Mouse (Mus musculus): ENCODE measurements around the gene Zbtb7a.
A peak's percentile ranks its signal among the peaks of the same experiment; 100 is the strongest.

The Zbtb7a gene

GRCm38 (mm10) chr10:81139529-81139846, 4.5 kb downstream of the Zbtb7a start:
- no peak for DNase-seq

DNA sequence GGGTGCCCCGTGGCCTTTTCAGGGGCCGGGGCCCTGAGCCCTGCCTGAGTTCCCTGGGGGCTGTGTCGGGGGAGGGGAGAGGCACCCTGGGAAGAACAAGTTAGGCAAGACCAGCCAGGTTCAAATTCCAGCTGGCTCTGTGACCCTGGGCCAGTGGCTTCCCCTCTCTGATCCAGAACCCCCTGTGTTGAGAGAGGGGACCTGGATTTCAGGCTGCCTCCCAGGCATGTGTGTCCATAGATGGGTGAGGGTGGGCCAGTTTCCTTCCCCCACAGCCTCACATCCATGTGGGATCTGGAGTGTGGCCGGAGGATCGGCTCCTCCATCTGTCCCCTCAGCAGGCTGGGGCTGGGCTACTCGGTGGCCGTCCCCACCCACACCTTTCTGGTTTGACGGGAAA, 5.0 kb downstream of the Zbtb7a start:
- DNase-seq, result no peak

DNA sequence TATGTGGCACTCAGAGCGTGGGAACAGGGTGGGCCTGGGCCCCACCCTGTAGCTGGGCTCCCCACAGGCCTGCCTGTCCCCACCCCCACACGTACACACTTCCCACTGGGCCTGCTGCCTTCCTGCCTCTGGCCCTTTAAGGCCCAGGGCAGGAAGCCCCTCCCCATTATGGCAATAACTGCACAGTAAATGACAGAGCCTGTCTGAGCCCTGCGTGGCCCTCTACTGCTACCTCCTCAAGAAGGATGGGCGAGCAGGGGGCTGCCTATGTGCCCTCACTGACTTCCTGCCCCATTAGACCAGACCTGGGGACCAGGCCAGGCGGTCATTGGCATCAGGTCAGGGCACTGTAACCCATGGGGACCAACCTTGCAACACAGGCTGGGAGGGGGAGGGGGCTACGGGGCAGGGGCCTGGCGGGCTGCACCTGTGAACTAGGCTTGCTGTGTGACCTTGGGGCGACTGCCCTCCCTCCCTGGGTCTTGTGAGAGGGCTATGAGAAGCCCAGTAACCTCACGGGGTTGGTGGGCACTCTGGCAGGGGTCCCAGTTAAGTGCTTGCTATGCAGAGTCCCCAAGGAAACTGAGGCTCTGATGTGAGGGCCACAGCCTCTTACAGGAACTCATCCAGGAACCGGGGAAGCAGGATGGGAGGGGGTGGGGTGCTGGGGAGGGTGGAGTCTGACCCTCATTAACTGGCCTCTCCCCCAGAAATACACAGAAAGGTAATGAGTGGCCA, 5.9 kb downstream of the Zbtb7a start:
- DNase-seq, result peak; percentile 45

DNA sequence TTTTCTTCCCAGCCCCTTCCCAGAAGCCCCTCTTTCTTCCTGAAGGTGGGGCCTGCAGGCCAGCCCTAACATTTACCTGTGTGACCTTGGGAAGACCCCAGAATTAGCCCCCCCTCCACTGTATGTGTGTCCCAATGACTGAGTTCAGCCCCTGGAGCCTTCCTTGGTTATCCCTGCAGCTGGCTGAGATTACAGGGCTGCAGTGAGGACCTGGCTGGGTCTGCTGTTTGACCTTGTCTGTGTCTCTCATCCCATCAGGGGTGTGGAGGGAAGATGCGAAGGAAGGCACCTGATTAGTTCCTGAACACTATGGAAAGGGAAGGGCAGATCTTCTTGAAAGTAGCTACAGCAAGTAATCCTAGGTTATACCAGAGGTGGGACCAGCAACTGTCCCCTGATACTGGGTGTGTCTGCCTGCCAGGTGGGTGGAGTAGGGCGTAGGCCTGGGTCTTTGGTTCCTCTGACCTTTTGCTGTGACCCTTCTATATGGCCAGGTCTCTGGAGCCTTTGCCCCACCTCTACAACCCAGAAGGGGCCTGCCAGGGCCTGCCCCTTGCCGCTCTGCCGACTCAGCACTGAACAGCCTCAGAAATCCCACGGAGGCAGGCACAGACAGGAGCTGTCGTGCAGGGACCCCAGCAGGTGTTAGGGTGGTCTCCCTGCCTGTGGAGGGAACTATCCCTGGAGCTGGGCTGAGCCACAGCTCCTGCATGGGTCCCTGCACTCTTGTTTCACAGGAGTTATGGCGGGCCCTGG, 6.6 kb downstream of the Zbtb7a start:
- no peak for DNase-seq

- DNase-seq, result no peak
Measured at GRCm38 (mm10) chr10:81142551-81142981, 7.5 kb downstream of the Zbtb7a start.

- no peak for DNase-seq
Measured at GRCm38 (mm10) chr10:81143157-81143633, 8.2 kb downstream of the Zbtb7a start.

GRCm38 (mm10) chr10:81143845-81144437, 8.9 kb downstream of the Zbtb7a start:
- DNase-seq, result no peak

- DNase-seq, result no peak
Measured at GRCm38 (mm10) chr10:81144667-81145066, 9.6 kb downstream of the Zbtb7a start.

GRCm38 (mm10) chr10:81145307-81145706, 10.3 kb downstream of the Zbtb7a start:
- DNase-seq, result no peak

DNA sequence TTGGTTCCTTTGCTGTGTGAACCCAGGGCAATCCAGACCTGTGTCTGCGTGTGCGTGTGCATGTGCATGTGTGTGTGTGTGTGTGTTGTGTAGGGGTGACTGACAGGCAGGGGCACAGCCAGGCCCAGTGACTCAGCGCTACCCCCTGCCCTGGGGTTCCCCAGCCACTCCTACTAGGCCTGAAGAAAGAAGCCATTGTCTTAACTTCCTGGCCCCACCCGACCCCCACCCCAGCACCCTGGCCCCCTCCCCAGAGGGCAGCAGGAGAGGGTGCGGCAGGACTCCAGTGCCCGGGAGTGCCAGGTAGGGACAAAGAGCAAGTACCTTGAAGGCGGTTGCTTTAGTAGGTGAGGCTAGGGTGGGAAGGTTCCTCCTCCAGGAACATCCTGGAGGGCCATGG, 10.8 kb downstream of the Zbtb7a start:
- no peak for DNase-seq

DNA sequence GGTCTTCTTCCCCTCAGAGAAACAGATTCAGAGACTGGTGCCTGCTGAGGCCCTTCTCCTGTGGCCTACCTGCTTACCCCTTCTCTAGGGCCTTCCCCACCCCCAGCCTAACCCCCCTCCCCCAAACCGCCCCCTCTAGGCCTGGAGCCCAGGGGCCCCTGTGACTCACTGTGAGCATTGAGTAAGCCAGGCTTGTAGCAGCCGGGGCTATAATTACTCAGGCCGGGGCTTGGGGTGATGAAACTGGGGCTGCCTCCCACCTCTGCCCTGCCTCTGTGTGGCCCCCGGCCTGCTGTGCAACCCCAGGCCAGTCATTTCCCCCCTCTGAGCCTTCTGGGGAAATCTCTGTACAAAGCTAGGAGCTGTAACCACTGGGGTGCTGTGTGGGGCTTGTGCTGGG, 11.3 kb downstream of the Zbtb7a start:
- no peak for DNase-seq

- DNase-seq, result no peak
Measured at GRCm38 (mm10) chr10:81151261-81151660, 16.2 kb downstream of the Zbtb7a start.

DNA sequence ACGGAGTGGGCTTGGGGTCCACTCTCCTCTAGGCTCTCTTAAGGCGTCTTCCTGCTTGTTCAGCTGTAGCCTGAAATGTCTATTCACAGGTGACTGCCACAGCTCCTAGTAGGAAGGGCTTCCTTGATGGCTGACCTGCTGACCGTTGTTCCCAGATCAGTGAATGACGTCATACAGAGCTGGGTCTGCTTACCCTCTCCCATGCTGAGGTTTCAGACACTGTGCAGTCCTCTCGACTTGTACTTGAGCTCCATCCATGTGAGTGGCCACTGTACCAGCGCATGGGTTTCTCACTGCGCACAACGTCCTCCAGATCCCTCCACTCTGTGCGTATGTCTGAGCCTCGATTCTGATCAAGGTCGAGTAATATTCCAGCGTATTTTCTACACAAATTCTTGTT, 17.6 kb downstream of the Zbtb7a start:
- DNase-seq, result no peak

- no peak for DNase-seq
Measured at GRCm38 (mm10) chr10:81154313-81154712, 19.3 kb downstream of the Zbtb7a start.

DNA sequence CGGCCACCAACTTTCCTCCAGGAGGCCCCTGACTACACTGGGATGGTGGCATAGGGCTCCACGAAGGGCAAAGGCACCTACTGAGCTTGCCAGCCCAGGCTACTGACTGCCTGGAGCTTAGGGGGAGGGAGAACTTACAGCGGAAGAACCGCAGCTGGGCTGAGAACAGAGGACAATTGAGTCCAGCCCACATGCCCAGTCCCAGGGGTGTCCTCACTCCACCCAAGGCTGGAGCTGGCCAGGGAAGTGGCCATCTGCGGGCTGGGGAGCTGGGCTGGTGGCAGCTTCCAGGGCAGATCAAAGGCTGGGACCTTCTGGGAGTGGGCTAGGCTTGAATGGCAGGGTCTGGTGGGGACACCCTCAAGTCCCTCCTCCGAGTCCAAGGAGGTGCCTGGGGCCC, 19.7 kb downstream of the Zbtb7a start:
- no peak for DNase-seq

DNA sequence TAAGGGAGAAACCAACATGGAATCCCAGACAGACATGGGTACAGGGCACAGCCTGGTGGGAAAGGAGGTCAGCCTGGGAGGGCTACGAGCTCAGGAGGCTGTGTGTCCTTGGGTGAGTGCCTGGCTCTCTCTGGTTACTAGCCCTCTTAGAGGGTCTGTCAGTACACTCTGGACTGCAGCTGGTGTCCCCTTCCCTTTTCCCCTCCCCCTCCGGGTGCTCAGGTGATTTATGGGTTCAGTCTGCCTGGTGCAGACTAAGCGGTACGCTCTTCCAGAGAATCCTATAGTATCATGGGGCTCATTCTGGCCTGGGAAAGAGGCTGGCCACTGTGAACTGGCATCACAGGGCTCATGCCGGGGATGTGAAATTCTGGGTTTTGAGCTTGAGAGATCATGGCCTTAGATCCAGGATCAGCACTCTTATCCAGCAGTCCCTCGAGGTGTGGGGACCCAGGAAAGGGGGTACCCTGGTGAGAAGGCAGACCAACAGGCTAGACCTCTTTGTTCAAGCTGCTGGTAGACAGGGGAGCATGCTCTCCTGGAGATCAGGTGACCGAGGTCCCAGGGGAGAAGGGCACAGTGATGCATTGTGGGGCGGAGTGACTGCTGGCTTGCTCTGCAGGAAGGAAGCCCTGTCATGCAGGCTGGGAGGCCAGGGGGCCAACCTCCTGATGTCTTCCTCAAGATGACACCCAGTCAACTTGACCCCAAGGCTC, 26.7 kb downstream of the Zbtb7a start:
- no peak for DNase-seq

- peak; percentile 62 for DNase-seq
Measured at GRCm38 (mm10) chr10:81162318-81162652, 27.3 kb downstream of the Zbtb7a start.

DNA sequence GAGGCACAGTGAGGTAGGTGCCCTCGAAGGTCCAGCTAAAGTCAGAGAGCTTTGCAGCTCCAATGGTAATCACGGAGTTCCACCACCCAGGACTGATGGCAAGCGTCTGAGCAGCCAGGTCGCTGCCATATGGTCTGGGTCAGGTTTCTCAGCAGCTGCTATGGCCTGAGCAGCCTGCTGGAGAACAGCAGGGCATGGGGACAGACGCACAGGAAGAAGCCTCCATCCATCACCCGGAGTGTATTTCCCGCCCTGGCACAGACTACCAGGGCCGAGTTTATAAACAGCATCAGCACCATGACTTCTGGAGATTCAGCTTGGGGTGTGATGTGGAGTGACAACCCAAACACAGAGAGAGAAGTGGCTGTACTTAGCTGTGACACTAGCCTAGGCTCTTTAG, 30.1 kb downstream of the Zbtb7a start:
- no peak for DNase-seq

DNA sequence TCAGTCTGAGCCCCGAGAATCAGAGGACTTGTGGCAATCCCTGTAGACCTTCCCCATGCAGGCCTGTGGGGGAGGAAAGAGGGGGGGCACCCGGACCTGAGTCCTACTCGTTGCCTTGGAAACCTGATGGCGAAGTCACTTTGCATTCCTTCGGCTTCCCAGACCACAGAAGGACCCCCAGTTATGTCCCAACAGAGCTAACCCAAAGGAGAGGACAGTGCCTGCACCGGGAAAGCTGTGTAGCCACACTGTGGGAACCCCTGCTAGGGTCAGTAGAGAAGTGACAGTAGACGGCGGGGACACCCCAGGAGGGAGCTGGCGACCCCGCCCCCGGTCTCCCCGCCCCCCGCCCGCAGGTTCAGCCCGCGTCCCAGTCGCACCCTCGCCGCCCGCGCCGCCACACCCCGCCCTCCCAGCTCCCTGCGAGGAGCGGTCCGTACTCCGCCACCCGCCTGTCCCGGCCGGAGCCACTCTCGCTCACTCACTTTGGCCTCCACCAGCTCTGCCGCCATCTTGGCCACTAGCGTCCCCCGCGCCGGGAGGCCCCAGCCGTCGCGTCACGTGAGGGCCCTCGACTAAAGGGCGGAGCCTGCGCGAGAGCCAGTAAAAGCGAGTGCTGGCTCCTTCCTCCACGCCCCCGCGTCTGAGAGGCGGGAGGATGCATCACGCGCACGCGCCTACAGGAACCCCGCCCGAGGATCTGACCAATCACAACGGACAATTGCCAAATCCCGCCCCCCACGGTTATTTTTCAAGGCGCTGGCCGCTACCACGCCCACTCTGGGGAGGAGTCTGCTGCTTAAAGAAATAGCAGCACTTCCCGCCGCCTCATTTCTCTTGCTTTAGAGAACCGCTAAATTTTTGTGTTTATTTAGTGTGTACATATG, 32.4 kb downstream of the Zbtb7a start, which contains the start of gene Pias4:
Gene Pias4, minus strand, starts transcription at position 724 of the 887 bp plus-strand sequence.
- DNase-seq, result peak; percentile 100

- peak; percentile 69 for DNase-seq
Measured at GRCm38 (mm10) chr10:81168087-81168431, 33.0 kb downstream of the Zbtb7a start.

DNA sequence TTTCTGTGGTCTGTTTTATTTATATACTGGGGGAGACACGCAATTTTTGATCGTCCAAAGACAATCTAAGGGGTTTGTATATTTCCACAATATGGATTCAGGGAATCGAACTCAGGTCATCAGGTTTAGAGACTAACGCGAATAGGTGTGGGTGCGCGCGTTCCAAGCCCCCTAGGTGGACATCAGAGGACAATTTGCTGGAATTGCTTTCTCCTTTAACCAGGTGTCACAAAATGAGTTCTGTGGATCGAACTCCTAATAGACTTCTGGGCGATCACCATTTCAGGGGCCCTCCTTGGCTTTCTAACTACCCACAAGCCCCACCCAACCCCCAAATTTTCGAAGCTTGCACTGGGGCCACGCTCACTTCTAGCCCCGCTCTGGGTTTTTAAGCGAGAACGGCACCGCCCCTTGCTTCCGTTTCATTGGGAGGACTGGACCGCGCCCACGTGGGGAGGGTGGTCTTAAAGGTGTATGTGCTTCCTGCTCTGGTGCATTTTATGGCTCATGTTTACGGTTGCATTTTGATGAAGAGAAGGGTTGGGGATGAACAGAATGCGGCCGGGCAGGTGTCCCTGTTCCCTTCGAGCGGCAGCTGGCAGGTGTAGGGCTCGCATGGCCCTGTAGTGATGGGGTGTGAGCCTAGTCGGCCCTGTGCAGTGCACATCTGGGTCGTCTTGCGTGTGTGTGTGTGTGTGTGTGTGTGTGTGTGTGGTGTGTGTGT, 33.7 kb downstream of the Zbtb7a start:
- peak; percentile 90 for DNase-seq

- DNase-seq, result peak; percentile 56
Measured at GRCm38 (mm10) chr10:81169411-81169900, 34.4 kb downstream of the Zbtb7a start.
